Mouse (Mus musculus) telencephalon, adult 2 months (tissue): ENCODE measurements around the gene Polr2b.

Experiments
- DNase-seq: peaks from one replicate; pipeline ENCODE4 v3.0.0-alpha.2; 2011; ENCODE audit warnings: low read depth, low spot score

Polr2b gene

DNA sequence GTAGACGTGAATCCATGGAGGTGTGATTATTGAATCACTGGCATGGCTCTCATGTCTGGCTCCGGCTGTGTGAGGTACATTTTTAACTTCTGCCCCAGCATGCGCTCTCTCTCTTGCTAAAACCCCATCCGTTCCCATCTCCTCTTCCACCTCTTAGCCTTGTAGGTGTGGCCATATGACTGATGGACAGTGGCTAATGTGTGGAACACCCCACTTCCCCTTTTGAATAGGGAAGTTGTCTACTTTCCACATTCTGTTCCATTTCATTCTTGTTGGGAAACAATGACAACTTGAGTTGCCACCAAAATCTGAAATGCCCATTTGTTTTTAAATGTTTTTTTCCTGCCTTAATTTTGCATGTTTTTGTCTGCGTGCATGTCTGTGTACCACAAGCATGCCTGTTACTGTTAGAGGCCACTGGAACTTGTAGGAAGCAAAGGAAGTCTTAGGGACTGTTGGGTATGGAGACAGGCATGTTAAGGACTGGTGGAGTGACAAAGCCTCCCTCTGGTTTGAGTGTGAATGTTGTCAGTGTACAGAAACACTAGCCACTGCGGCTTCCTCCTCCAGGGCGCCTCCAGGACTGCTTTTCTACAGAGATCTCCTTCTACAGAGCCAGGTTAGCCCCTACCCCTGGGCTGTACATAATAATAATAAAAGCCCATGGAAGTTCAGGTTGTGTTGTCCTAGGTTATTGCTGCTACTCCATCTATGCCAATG is 17.0 kb upstream of the Polr2b start:
- DNase-seq: no peak

- no peak for DNase-seq
These were observed 10.5 kb upstream of the Polr2b start for GRCm38 (mm10) chr5:77299486-77299885.

DNA sequence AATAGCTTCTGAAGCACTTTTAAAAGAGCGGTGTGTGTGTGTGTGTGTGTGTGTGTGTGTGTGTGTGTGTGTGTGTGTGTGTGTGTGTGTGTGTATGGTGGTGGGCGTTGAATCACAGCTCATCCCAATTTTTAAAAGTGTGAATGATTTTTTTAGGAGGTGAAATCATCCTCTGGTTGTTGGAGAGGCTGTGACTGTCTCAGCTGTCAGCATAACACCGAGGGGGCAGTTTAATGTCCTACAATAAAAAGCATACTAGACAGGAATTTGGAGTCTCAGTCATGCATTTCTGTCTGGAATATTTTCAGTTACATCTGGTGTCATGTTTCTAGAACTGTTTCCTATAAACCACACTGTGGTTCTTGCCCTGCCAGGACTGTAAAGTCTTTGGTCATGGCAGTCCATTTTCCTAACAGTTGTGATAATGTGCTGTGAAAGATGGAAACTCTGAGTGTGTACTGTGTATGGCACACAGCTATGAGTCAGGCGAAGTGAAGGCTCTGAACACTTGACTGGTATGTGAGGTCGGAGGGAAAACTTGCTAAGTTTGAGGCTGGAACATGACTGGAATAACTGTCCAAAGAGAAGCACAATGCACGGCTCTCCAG is 8.5 kb upstream of the Polr2b start:
- no peak for DNase-seq

DNA sequence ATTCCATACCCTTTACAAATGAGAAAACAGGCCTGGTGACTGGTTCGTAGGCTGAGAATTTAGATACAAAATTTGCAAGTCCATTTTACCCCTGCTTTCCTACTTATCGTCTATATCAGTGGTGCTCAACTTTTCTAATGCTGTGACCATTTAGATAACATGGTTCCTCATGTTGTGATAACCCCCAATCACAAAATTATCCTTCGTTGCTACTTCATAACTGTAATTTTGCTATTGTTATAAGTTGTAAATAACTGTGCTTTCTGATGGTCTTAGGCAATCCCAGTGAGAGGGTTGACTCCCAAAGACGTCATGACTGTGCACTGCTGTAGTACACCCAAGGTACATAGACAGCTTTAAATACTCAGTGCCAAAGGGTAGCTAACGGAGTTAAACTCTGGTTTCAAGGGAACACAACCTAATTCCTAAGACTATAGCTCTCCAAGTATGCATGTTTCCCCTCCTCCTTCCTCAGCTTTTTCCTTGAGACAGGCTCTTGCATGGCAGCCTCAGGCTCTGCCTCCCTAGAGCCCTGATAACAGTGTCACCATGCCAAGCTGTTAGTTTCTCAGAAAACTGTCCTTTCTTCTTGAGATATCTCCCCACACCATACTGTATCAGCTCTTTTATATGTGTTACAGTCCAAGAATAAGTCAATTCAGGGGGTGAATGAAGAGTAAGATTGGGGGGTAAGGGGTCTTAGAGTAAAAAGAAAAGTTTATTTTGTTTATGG is 2.0 kb upstream of the Polr2b start:
- DNase-seq: no peak

GRCm38 (mm10) chr5:77309051-77309906 is 668 bp upstream of the Polr2b start:
- DNase-seq: no peak

DNA sequence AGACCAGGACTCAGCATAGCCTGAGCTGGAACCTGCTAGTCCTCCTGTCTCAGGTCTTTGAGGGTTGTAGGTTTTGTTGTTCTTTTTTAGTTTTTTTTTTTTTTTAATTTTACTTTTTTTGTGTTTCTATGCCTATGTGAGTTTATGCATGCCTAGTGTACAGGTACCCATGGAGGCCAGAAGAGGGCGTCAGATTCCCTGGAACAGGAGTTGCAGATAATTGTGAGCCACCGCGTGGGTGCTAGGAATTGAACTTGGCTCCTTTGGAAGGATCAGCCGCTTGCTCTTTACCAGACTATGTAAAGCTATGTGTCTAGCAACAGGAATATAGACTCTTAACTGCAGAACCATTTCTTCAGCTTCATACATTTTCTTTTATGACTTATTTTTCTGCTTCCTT is 4.3 kb downstream of the Polr2b start:
- DNase-seq: no peak

DNA sequence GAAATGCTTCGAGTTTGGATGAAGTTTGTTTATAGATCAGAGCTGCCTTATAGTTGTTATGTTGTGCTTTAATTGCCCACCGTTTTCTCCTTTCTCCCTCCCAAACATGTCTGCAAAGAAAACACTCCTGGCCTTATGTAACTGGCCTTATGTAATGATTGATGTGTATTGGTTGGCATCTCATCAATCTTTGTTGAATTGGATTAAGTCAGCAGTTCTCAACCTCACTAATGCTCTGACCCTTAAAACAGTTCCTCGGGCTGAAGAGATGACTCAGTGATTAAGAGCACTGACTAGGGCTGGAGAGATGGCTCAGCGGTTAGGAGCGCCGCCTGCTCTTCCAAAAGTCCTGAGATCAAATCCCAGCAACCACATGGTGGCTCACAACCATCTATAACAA is 5.0 kb downstream of the Polr2b start:
- DNase-seq: no peak

DNA sequence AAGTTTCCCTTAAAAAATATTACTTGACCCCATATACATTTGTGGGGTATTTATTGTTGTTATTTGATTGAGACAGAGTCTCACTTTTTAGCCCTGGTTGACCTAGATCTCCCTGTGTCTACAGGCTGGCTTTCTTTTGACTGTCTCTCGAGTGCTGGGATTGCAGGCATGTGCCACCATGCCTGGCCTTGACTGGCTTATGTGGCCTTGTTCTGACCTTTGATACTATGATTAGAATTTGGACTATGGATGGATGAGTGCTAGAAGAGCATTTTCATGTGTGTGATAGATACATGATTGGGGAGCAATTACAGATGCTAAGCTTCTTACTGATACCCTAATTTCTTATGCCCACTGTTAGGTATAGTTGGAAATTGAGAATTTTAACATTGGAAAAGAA is 15.0 kb downstream of the Polr2b start:
- DNase-seq: no peak

- DNase-seq: no peak
These were observed 20.2 kb downstream of the Polr2b start for GRCm38 (mm10) chr5:77330154-77330553.

GRCm38 (mm10) chr5:77340033-77340432 is 30.1 kb downstream of the Polr2b start:
- no peak for DNase-seq

GRCm38 (mm10) chr5:77348901-77349300 is 39.0 kb downstream of the Polr2b start:
- no peak for DNase-seq

DNA sequence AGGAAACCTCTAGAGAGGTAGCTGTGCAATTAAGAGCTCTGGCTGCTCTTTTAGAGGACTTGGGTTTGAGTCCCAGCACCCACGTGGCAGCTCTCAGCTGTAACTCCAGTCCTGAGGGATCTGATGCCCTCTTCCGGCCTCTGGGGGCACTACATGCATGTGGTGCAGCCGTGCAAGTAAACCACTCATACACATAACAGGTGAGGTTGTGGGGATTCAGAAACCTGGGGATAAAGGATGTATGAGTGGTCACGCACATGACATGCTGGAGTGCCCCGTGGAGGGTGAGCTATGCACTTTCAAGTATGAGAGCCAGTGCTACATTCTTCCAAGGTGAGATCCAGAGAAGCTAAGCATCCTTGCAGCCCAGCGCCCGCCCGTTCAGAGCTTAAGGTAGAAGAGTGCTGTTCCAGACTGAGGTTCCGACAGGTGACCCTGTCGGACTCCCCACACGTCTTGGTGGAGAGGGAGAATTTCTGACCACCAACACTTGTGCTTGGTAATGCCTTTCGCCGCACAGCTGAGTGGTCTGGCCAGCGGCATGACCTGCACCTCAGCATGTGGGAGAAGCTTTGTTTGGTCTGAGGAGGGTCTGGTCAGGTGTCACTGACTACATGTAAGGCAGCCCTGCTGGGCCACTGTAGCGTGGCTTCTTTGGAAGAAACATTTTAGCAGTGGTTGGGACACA is 40.2 kb downstream of the Polr2b start:
- no peak for DNase-seq

GRCm38 (mm10) chr5:77351691-77352090 is 41.7 kb downstream of the Polr2b start:
- no peak for DNase-seq

- DNase-seq: no peak
These were observed 44.4 kb downstream of the Polr2b start for GRCm38 (mm10) chr5:77354361-77354787.

- no peak for DNase-seq
These were observed 45.6 kb downstream of the Polr2b start for GRCm38 (mm10) chr5:77355307-77356265.

DNA sequence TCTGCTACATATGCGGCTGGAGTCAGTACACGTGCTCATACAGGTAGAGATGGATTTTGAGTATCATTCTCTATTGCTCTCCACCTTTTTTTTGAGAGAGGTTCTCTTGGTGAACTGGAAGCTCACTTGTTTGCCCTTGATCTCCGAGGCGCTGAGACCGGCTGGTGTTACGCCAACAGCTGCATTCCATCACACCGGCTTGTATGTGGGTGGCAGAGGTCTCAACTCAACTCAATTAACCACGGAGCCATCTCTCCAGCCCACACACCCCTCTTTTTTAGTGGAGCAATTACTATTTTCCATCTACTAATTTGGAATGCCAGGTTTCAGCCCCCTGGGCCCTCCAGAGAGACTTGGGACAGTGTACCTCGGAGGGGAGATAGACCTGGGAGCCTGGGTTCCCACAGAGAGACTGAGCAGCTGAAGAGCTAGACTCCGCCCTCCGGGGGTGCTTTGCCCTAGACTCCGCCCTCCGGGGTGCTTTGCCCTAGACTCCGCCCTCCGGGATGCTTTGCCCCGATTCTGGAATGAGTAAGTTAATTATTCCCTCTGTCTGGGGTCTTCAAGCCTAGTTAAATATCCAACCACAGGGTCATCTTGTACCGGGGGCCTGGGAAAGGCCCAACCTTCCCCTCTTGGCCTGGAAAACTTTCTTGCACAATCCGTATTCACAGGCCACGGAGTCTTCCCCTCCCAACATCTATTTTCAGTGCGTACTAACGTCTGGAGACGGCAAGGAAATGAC is 47.6 kb downstream of the Polr2b start:
- no peak for DNase-seq

GRCm38 (mm10) chr5:77358347-77358746 is 48.4 kb downstream of the Polr2b start:
- DNase-seq: no peak

- no peak for DNase-seq
These were observed 50.0 kb downstream of the Polr2b start for GRCm38 (mm10) chr5:77359971-77360370.

DNA sequence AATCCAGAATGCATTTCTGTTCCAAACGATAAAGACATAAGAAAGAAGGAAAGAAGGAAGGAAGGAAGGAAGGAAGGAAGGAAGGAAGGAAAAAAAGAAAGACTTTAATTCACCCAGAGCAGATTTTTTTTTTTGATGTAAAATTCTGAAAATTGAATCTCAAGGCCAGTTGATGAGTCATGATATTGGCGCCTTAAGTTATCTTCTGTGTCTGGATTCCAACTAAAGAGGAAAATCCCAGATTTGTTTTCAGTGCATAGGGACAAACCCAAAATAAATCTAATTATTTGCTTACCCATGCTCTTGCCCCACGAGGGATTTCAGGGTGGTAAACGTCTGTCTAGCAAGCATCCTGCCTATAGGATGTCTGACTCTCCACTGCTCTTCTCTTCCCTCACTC is 51.1 kb downstream of the Polr2b start:
- no peak for DNase-seq
